Mouse (Mus musculus): ENCODE data around the gene Rnd3. TPM values are rescaled to one million over a fixed set of nuclear protein-coding genes. Genes with fewer than 3 reads are reported as not detected.

Rnd3 gene
- polyA plus RNA-seq (2016; fragmentation: Nextera tagmentation; extraction: Ambion mirVana), result 158 and 164 TPM in 2 replicates

DNA sequence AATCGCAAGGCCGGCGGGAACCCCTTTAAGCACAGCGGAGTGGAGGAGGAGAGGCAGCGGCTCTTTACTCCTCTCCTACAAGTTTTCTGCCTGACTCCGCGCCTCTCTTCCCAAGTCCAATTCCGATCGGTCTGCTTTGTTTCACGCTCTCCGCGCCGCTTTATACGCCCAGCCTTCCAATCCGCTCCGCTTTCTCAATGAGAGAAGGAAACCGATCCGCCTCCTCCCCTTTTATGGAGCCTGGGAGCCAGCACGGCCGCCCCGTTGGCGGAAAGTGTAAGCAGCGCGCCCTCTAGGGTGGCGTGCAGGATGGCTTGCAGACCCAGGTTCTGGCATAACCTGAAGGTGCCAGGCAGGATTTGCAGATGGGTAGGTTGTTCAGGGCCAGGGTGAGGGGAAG lies at the start of gene Rnd3:
Gene Rnd3, minus strand, starts transcription at position 137 of the 400 bp plus-strand sequence.
- Histone ChIP-seq H3K4me3 (peak within 1 kb of the TSS; percentile 78), H3K27me3 (no peaks in the 10 kb centered on the region), H3K4me1 (peaks cover 14% of the 10 kb centered on the region), H3K9ac (peak within 1 kb of the TSS; percentile 93), H3K9me3 (no peaks in the 10 kb centered on the region), H3K4me2 (replicated peaks) (peak within 1 kb of the TSS; percentile 73), H3K36me3 (no peaks in the 10 kb centered on the region), H3K27ac (peak within 1 kb of the TSS; percentile 95)
- WGBS, result under 1% methylated on average over 25 of the region's 25 CpGs
- peak; percentile 84 for ATAC-seq (ENCODE audit: insufficient number of reproducible peaks, insufficient read depth, low FRiP score, low TSS enrichment)

DNA sequence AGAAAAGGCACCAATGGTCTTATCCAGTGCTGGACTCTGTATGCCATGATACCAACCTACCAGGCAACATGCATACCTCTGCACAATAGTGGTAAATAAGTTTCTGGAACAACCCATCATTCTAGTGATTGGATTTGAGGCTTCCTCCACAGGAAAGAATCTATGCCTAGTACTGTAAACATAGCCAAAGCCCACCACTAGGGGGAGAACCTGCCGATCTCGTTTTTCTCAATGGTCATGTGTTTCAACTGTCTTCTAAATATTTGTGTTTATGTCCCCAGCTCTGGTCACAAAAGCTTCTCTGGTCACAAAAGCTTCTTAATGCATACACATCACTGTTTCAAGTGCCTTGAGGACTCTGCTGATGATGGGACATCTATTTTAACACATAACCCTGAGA lies 43.4 kb upstream of the Rnd3 start:
- no peaks in the 10 kb centered on the region for H3K27me3 ChIP-seq
- no peaks in the 10 kb centered on the region for H3K9me3 ChIP-seq
- H3K4me3 ChIP-seq, result no peak overlapping the region
- H3K27ac ChIP-seq, result no peak overlapping the region
- no peak overlapping the region for H3K9ac ChIP-seq
- no peaks in the 10 kb centered on the region for H3K4me1 ChIP-seq
- no peak overlapping the region for H3K4me2 ChIP-seq (replicated peaks)
- H3K36me3 ChIP-seq, result no peaks in the 10 kb centered on the region
- WGBS, result 67% methylated on average over 2 of the region's 2 CpGs
- no peak for ATAC-seq (ENCODE audit: insufficient number of reproducible peaks, insufficient read depth, low FRiP score, low TSS enrichment)

DNA sequence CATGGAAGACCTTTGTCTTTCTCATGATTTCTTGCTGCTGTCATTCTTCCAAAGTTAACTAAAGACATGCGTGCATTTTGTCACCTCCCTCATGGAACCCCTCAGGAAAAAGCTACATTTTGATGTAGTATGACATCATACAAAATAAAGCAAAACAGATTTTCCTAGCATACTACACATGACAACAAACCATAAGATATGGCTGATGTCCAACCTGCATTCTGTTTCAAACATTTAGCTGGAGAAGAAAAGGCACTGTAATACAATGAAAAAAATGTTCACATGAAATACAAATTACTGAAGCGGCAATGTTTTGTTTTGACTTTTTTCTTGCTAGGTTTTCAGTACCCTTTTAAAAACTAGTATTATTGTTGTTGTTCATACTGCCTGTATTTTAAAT lies 36.9 kb upstream of the Rnd3 start:
- no peak overlapping the region for H3K4me2 ChIP-seq (replicated peaks)
- no peaks in the 10 kb centered on the region for H3K9me3 ChIP-seq
- no peak overlapping the region for H3K4me3 ChIP-seq
- 81% methylated on average over 2 of the region's 2 CpGs for WGBS
- no peak overlapping the region for H3K9ac ChIP-seq
- no peaks in the 10 kb centered on the region for H3K36me3 ChIP-seq
- no peaks in the 10 kb centered on the region for H3K4me1 ChIP-seq
- H3K27ac ChIP-seq, result no peak overlapping the region
- H3K27me3 ChIP-seq, result no peaks in the 10 kb centered on the region
- ATAC-seq (ENCODE audit: insufficient number of reproducible peaks, insufficient read depth, low FRiP score, low TSS enrichment), result no peak

DNA sequence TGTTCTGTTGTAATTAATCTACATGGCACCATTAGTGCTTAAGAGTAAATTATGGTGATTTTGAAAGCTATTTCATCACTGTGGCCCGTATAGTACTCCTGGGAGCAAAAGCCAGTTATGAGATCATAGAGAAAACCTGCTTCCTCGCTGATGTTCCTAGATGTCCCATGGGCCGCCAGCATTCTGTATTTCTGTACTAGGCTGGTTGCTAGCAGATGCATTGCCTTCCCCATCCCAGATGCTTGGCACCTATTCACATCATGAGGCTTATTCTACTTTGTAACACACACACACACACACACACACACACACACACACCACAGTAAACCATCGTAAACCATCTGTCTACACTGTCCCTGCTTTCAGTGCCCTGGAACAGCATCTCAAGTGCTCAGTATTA lies 34.1 kb upstream of the Rnd3 start:
- Histone ChIP-seq H3K9ac (no peak overlapping the region), H3K4me2 (replicated peaks) (no peak overlapping the region), H3K4me1 (no peaks in the 10 kb centered on the region), H3K27me3 (no peaks in the 10 kb centered on the region), H3K4me3 (no peak overlapping the region), H3K9me3 (no peaks in the 10 kb centered on the region), H3K36me3 (no peaks in the 10 kb centered on the region), H3K27ac (no peak overlapping the region)
- ATAC-seq (ENCODE audit: insufficient number of reproducible peaks, insufficient read depth, low FRiP score, low TSS enrichment), result no peak
- 84% methylated on average over 4 of the region's 4 CpGs for WGBS

DNA sequence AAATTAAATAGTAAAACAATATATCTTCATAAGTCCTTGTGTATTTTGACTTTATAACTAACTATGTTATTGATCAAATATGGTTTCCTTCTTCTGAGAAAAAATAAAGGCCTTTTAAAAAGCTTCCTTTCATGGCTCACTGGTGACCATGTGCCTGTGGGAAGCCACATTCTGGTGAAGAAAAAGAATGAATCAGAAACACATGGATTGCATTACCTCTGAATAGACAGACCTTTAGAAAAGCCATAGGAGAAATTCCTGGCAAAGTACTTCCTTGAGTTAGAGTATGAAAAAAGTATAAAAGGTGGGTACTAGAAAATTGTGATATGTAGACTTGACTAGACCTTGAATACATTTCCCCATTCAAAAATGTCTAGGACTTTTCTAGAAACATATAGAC lies 32.5 kb upstream of the Rnd3 start:
- H3K9me3 ChIP-seq, result no peaks in the 10 kb centered on the region
- H3K4me1 ChIP-seq, result no peaks in the 10 kb centered on the region
- H3K9ac ChIP-seq, result no peak overlapping the region
- H3K27me3 ChIP-seq, result no peaks in the 10 kb centered on the region
- no peaks in the 10 kb centered on the region for H3K36me3 ChIP-seq
- no peak overlapping the region for H3K4me3 ChIP-seq
- H3K4me2 ChIP-seq (replicated peaks), result no peak overlapping the region
- ATAC-seq (ENCODE audit: insufficient number of reproducible peaks, insufficient read depth, low FRiP score, low TSS enrichment), result no peak
- no peak overlapping the region for H3K27ac ChIP-seq

DNA sequence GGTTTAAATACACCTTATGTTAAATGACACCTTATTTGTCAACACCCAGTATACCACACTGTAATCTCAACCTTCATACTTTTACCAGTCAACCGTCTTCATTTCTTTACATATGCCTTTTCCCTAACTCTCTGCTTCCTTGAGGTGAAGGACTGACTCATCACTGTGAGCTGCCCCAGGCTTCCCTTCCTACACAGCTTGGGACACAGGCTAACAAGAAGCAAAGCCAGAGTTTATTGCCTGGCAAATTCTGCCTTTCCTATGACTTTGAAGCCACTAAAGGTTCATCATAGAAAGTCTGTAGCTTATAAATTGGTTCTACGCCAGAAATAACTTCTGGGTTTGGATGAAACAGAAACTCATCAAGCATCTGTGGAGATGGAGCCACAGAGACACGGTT lies 30.2 kb upstream of the Rnd3 start:
- Histone ChIP-seq H3K4me2 (replicated peaks) (no peak overlapping the region), H3K9me3 (no peaks in the 10 kb centered on the region), H3K4me1 (no peaks in the 10 kb centered on the region), H3K27ac (no peak overlapping the region), H3K27me3 (no peaks in the 10 kb centered on the region), H3K36me3 (no peaks in the 10 kb centered on the region), H3K9ac (no peak overlapping the region), H3K4me3 (no peak overlapping the region)
- ATAC-seq (ENCODE audit: insufficient number of reproducible peaks, insufficient read depth, low FRiP score, low TSS enrichment), result no peak
- WGBS, result 74% methylated on average over 3 of the region's 3 CpGs

DNA sequence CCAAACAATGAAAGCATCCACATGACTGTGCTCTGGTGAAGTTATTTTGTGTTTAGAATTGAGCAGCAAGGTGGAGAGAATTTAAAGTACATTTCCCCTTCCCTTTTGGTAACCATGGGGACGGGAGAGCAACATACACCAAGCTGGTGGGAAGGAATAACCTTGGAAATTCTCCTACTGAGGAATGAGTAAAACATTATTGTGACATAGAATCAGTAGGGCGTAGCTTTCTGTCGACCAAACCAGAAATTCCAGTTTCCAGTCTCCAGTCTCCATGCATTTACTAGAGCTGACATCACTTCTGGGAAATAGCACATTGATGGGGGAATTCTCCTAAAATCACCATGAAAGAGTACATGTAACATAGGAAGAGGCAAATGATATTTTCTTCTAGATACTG lies 28.7 kb upstream of the Rnd3 start:
- 65% methylated on average over 3 of the region's 3 CpGs for WGBS
- H3K4me2 ChIP-seq (replicated peaks), result no peak overlapping the region
- no peaks in the 10 kb centered on the region for H3K4me1 ChIP-seq
- H3K27me3 ChIP-seq, result no peaks in the 10 kb centered on the region
- no peak for ATAC-seq (ENCODE audit: insufficient number of reproducible peaks, insufficient read depth, low FRiP score, low TSS enrichment)
- no peaks in the 10 kb centered on the region for H3K36me3 ChIP-seq
- H3K27ac ChIP-seq, result no peak overlapping the region
- H3K4me3 ChIP-seq, result no peak overlapping the region
- H3K9ac ChIP-seq, result no peak overlapping the region
- no peaks in the 10 kb centered on the region for H3K9me3 ChIP-seq

DNA sequence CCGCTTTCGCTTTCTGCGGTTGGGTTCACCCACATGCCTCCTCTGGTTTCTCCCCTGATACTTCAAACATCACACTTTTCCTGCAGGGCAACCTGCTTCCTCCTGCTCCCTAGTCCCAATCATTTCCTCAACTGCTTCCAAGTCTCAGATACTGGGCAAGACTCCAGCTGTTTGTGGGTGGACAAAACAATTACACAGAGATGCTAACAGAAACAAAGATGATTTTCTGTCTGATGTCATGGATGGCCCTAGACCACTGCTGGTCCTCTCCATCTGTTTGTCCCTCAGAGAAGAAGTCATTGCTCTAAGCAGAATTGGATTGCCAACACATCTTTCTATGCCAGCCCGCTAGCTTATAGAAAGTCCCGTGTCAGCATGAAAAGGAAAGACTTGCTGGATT lies 26.4 kb upstream of the Rnd3 start:
- H3K4me1 ChIP-seq, result no peaks in the 10 kb centered on the region
- ATAC-seq (ENCODE audit: insufficient number of reproducible peaks, insufficient read depth, low FRiP score, low TSS enrichment), result no peak
- no peak overlapping the region for H3K4me2 ChIP-seq (replicated peaks)
- no peaks in the 10 kb centered on the region for H3K36me3 ChIP-seq
- no peak overlapping the region for H3K4me3 ChIP-seq
- H3K9me3 ChIP-seq, result no peaks in the 10 kb centered on the region
- H3K27me3 ChIP-seq, result no peaks in the 10 kb centered on the region
- WGBS, result 89% methylated on average over 5 of the region's 5 CpGs
- no peak overlapping the region for H3K9ac ChIP-seq
- no peak overlapping the region for H3K27ac ChIP-seq

DNA sequence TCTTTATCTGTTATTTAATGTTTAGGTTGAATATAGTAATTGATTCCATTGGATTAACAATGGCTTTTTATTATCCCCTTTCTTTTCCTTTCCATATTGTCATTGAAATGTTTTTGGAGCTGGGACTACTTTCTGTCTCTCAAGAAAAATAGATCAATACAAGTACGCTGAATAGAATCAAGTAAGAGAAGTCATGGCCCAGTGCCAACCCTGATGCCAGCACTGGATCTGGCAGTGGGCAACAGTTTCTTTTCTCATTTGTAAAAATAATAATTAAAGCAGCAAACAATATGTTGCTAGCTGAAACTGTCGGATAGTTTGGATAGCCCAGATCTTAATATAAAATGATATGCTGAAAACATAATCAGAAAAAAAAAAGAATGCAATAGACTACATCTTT lies 12.2 kb upstream of the Rnd3 start:
- WGBS, result 78% methylated on average over 2 of the region's 2 CpGs
- ATAC-seq (ENCODE audit: insufficient number of reproducible peaks, insufficient read depth, low FRiP score, low TSS enrichment), result no peak
- H3K4me1 ChIP-seq, result no peaks in the 10 kb centered on the region

DNA sequence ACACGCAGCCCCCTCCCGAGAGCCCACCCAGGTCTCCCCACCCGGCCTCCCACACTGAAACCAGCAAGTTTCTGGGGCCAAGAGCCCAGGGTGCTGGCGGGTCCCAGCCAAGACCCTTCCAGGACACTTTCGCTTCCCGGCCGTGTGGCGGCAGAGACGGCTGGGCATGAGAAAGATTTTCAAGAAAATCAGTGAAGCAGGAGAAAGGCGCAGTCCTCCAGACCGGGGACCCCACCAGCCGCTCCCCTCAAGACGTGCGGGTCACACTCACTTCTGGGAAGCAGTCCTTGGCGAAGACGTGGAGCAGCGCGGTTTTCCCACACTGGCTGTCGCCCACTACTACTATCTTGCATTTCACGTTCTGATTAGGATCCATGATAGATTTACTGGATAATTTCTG lies 457 bp downstream of the Rnd3 start:
- peaks cover under 1% of the 10 kb centered on the region for H3K36me3 ChIP-seq
- peak overlapping the region; percentile 93 for H3K9ac ChIP-seq
- no peaks in the 10 kb centered on the region for H3K27me3 ChIP-seq
- ATAC-seq (ENCODE audit: insufficient number of reproducible peaks, insufficient read depth, low FRiP score, low TSS enrichment), result no peak
- H3K27ac ChIP-seq, result peak overlapping the region; percentile 95
- H3K4me2 ChIP-seq (replicated peaks), result peak overlapping the region; percentile 73
- H3K9me3 ChIP-seq, result no peaks in the 10 kb centered on the region
- H3K4me1 ChIP-seq, result peaks cover 18% of the 10 kb centered on the region
- H3K4me3 ChIP-seq, result peak overlapping the region; percentile 78
- WGBS, result under 1% methylated on average over 20 of the region's 20 CpGs

More for the DNA sequence above, 12.2 kb upstream of the Rnd3 start:
- H3K36me3 ChIP-seq, result no peaks in the 10 kb centered on the region
- H3K9me3 ChIP-seq, result no peaks in the 10 kb centered on the region
- no peak overlapping the region for H3K4me3 ChIP-seq
- H3K27ac ChIP-seq, result no peak overlapping the region
- no peak overlapping the region for H3K9ac ChIP-seq
- H3K27me3 ChIP-seq, result no peaks in the 10 kb centered on the region
- no peak overlapping the region for H3K4me2 ChIP-seq (replicated peaks)

DNA sequence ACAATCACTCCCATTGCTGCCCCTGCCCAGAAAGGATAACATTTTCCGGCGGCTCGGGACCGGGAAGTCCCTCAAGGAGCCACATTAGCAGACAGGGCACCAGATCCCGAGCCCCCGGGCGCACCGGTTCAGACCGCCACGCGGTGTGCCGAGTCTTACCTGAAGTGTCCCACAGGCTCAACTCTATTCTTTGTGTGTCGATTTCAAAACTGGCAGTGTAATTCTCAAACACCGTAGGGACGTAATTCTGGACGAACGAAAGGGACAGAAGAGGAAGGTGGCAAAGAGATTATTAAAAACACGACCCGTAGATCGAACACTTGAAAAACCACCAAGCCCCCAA lies 875 bp downstream of the Rnd3 start:
- H3K9ac ChIP-seq, result peak overlapping the region; percentile 93
- under 1% methylated on average over 20 of the region's 20 CpGs for WGBS
- ATAC-seq (ENCODE audit: insufficient number of reproducible peaks, insufficient read depth, low FRiP score, low TSS enrichment), result no peak

DNA sequence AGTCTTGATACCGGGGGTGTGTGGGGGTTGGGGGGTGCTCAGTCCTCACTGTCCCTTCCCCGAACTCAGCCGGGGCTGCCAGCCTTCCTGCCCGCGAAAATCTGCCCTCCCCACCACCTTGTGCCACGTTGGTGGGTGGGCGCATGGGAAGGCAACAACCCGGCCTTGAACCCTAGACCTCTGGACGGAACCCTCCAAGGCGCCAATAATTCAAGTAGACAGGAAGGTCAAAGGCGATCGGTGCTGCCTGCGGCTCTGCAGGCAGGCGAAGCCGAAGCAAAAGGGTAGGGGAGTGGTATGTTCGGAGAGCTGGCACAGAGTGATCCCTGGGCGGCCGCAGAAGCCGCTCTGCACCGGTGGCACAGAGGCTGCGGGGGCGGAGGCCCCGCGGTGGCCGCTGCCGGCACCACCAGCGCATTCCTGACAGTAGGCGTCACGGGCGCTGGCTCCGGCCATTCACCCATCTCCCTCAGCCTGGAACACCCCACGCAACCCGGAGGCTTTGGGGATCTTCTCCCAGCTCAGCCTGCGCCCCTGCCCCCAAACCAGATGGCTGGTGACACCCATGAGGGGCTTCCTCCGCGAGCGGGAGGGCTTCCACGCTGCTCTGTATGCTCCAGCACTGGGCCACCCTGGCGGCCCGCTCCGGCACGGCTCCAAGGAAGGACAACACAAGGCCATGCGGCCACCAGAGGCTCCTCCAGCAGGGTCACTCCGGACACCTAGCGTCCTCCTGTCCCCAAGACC lies 1.4 kb downstream of the Rnd3 start:
- Histone ChIP-seq H3K4me2 (replicated peaks) (peak overlapping the region; percentile 73), H3K4me3 (peak overlapping the region; percentile 78), H3K36me3 (peaks cover 8% of the 10 kb centered on the region), H3K27ac (peak overlapping the region; percentile 95), H3K9me3 (no peaks in the 10 kb centered on the region), H3K9ac (peak overlapping the region; percentile 93), H3K4me1 (peaks cover 26% of the 10 kb centered on the region), H3K27me3 (no peaks in the 10 kb centered on the region)
- WGBS, result under 1% methylated on average over 42 of the region's 45 CpGs
- peak; percentile 24; the same call in 1 of the 2 replicates for ATAC-seq (ENCODE audit: insufficient number of reproducible peaks, insufficient read depth, low FRiP score, low TSS enrichment)

More for the DNA sequence above, 875 bp downstream of the Rnd3 start:
- no peaks in the 10 kb centered on the region for H3K9me3 ChIP-seq
- H3K27me3 ChIP-seq, result no peaks in the 10 kb centered on the region
- H3K4me3 ChIP-seq, result peak overlapping the region; percentile 78
- H3K4me1 ChIP-seq, result peaks cover 21% of the 10 kb centered on the region
- peaks cover 4% of the 10 kb centered on the region for H3K36me3 ChIP-seq
- peak overlapping the region; percentile 73 for H3K4me2 ChIP-seq (replicated peaks)
- H3K27ac ChIP-seq, result peak overlapping the region; percentile 95

All from embryonic facial prominence, embryonic 12.5 days (tissue).